ENCODE assay signal across 12 mouse cellular contexts in genomic region chr3:67479806-67480205, GRCm38 (mm10).
"Had no signal": no experiment of that assay in that cellular context is flagged by ENCODE, and none has a peak within 500 bp of the region (broad histone marks: within the 10 kb centered on the region; RNA-seq: fewer than 3 reads in every experiment).

No protein-coding gene starts in this region.

- DNase-seq: retina, postnatal 1 day; right cerebral cortex, adult 18-20 months; right cerebral cortex, postnatal 14 days; right cerebral cortex, postnatal 25 days; right cerebral cortex, postnatal 4 days; spleen, adult 18-20 months; thymus, adult 18-20 months; thymus, adult 2 months; thymus, postnatal 14 days; thymus, postnatal 25 days; thymus, postnatal 36 days; thymus, postnatal 4 days had no signal
